Mouse (Mus musculus) cerebellum, postnatal 10 days (tissue): ENCODE data around the gene Cep55.
A peak's percentile ranks its signal among the peaks of the same experiment; 100 is the strongest.

Experiments used
- DNase-seq, 2 experiments: peaks; one replicate each; pipeline ENCODE4 v3.0.0; 2021; ENCODE audit warnings: mixed read lengths in 2 of 2

Cep55 gene

DNA sequence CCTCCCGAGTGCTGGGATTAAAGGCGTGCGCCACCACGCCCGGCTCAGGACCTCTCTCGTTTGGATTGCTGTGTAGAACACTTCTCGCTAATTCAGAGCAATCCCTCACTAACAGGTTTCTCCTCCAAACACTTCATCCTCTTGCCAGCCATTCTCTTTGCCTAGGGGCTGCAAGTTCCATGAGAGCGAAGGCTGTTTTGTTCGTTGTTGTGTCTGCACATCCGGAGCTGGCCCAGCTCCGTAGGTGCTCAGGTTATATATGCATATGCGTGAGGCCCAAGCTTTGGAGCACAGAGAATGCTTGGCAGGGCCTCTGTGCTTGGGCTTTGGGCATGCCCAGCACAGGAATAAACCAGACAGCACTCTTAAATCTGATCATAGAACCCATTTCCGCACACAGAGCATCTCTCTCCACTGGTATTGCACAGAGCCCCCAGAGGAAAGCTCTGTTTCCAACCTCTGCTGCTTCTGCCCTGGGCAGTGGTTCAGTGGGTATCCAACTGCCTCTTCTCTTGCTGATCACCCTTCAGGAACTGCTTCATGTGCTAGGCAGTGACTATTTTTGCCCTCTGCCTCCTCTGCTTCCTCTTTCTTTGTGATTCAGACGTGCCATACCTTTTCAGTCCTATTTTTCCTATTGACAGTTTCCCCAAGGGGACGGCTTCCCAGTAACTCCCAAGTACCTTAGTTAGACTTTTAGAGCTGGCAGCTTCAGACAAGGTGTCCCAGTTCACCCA, 54.9 kb downstream of the Cep55 start:
- DNase-seq = no peak

DNA sequence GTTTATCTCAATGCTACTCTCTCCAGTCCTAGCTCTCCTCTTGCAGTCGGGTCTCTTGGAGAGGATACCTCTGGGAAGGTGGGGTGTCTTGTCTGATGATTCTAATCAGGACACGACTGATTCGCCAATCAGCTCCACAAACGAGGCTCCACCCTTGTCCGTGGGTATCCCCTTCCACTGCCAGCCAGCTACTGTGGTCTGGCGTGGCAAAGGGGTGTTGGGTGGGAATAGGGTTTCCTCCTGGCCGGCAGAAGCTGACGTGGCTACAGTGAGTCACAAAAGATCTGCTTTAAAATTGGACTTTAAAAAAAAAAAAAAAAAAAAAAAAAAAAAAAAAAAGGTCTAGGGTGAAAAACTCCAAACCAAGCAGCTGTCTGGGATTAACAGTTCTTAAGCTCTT, 56.2 kb downstream of the Cep55 start:
- DNase-seq = no peak

DNA sequence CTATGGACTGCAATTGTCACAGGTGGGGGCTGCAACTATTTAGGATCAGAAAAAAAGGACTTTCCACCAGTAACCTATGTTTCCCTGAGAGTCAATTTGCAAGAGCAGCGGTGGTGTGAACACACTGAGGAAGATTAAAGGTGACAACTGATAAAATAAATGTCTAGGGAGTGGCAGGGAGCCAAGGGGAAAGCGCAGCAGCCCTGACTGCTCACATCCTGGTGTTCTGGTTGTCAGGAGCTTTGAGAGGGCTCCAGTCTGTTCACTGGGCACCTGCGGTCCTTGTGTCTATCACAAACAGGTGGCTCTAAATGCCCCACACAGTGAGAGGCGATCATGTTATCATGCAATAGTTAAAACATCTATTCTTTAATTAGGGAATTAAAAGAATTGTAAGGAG, 57.8 kb downstream of the Cep55 start:
- no peak for DNase-seq

DNA sequence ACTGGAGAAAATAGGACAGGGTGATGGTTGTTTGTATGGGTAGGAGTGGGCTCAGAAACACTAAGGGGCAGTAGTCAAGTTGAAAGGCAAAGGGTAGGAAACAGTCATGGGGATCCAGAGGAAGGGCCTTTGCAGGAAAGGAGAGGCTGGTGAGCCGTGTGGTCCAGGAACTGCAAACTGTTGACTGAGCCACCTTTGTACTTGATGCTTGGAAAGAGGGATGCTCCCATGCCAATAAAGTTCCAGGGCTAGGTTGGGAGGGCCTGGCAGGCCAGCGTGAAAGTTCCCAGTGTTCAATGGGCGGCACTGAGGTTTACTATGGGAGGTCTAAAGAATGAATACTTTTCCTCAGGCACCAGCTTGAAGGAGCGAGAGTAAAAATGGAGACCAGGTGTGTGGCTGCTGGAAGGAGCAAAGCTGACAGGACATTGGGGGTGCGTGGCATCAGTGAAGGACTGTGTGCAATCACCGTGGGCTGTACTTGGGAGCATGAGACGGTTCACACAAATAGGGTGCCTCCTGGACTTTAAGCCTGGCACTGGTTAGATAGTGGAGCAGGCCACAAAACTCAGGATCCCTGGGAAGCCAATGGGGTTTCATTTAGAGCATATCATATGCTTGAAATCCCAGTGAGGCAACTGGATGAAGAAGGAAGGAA, 60.2 kb downstream of the Cep55 start:
- no peak for DNase-seq

DNA sequence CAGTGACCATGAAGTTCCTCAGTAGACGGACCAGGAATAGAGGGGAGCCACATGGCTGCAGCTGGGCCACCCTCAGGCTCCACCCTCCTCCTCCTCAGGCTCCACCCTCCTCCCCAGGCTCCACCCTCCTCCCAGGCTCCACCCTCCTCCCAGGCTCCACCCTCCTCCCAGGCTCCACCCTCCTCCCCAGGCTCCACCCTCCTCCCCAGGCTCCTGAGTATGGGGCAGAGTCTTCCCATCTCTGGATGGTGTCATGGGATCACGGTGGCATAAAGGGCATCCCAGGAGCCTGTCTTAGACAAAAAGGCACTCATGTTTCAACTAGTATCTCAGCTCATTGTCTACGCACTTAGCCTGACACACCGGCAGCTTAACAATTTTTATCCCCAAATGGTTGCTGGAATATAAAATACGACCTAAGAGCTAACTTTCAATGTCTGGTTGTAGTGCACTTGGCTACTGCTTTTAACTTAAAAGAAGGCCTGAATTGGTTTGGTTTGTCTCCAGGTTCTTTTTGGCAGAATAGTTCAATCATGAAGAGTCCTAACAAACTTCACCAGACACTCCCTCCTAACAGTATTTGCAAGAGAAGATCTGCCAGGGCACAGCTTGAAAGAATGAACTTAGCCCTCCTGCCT, 65.4 kb downstream of the Cep55 start:
- no peak for DNase-seq

DNA sequence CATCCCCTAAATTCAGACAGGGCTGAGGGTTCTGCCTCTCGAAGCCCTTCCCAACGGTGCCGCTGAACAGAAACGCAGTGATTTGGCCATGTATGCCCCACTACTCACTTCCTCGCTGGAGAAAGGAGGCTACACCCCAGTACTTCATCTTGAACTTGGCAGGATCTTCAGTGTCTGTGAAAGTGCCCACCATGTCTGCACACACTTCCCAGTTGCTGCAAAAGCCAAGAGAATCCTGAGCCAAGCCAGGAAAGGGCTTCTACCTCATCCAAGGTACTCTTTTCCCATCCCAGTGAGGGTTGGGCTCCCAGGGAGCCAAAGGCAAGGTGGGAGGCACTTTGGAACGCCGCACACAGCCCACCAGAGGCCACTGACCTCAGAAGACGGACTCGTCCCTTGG, 69.1 kb downstream of the Cep55 start:
- peak in 1 of 2 experiments; percentile 4 for DNase-seq
